Mouse (Mus musculus): Measurements from ENCODE around the gene Ptchd4. TPM values are rescaled to one million over a fixed set of nuclear protein-coding genes. Genes with fewer than 3 reads are reported as not detected.

Gene Ptchd4
- polyA plus RNA-seq, 1 experiment from 2014 or later = 0.12 TPM

DNA sequence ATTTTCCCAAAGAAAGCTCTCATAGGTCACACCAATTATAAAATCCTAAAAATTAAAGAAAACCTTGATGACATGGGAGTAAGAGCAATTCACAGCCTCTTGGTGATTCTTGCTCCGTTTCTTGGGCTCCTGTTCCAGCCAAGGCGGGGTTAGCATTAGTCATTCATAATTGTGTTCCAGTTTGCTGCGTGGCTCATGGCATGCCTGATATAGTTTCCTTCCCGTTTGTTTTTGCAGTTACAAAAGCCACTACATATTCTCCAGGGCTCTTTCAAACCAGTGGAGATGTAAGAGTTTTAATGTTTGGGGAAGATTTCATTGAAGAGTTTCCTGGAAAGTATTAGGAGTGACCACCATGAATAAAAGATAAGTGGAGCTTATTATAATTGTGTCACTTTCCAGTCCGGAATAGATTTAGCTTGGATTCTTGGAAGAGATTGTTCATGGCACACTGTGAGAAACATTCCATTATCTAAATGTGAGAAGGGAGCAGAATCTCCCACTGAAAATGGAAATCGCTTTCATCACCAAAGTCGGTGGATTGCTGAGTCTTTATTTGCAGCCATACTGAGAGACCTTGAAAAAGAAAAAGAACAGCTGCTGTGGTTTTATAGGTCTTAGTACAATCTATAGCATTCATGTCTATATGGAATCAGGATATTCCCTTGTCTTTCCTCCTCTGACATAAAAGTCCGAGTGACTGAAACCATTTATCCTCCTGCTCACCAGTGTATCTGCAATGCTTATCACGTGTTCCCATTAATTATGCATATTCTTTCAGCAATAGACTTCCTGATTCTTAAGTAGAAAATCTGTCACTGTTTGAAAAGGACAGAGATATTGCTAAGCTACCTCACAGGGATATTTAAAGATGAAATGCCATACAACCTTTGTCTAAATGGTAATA is 193.9 kb downstream of the Ptchd4 start:
- no peaks in the 10 kb centered on the region for H3K9me3 ChIP-seq (ENCODE audit: control insufficient read depth, low read length)
- H3K4me1 ChIP-seq (ENCODE audit: control insufficient read depth, insufficient read depth, low read length) = no peaks in the 10 kb centered on the region
- no peaks in the 10 kb centered on the region for H3K27me3 ChIP-seq (replicated peaks; ENCODE audit: control insufficient read depth, insufficient read depth, low read length)
- H3K27ac ChIP-seq (ENCODE audit: low read length) = no peak overlapping the region
- H3K4me3 ChIP-seq (ENCODE audit: low read length) = no peak overlapping the region
- no peak overlapping the region for H3K9ac ChIP-seq (ENCODE audit: low read depth, low read length)
- no peak for ATAC-seq
- no peaks in the 10 kb centered on the region for H3K36me3 ChIP-seq (ENCODE audit: control insufficient read depth, insufficient read depth, low read length)
- 74% methylated on average over 9 of the region's 9 CpGs for WGBS
- no peak overlapping the region for H3K4me2 ChIP-seq (ENCODE audit: low read depth, low read length)

DNA sequence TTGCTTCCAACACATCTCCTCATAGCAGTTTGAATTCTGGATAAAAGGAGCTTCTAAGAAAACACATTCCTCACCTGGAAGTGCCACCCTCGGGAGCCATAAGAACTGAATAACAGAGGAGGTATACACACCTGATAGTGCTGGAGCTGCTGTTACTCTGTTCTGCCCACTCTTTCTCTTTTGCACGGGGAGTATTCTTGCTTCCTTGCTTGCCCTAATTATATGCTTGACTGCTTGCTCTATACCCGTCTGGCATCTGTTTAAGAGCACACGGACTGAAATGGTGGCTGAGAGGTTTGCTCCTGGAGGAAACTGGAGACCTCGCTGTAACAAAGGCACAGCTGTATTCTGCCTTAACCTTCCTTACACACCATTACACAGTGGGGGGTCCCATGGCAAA is 214.4 kb downstream of the Ptchd4 start:
- no peak for ATAC-seq
- no peaks in the 10 kb centered on the region for H3K27me3 ChIP-seq (replicated peaks; ENCODE audit: control insufficient read depth, insufficient read depth, low read length)
- H3K36me3 ChIP-seq (ENCODE audit: control insufficient read depth, insufficient read depth, low read length) = no peaks in the 10 kb centered on the region
- no peaks in the 10 kb centered on the region for H3K9me3 ChIP-seq (ENCODE audit: control insufficient read depth, low read length)
- no peak overlapping the region for H3K4me3 ChIP-seq (ENCODE audit: low read length)
- WGBS = 62% methylated on average over 5 of the region's 5 CpGs
- no peak overlapping the region for H3K27ac ChIP-seq (ENCODE audit: low read length)
- H3K4me2 ChIP-seq (ENCODE audit: low read depth, low read length) = no peak overlapping the region
- no peaks in the 10 kb centered on the region for H3K4me1 ChIP-seq (ENCODE audit: control insufficient read depth, insufficient read depth, low read length)
- no peak overlapping the region for H3K9ac ChIP-seq (ENCODE audit: low read depth, low read length)

DNA sequence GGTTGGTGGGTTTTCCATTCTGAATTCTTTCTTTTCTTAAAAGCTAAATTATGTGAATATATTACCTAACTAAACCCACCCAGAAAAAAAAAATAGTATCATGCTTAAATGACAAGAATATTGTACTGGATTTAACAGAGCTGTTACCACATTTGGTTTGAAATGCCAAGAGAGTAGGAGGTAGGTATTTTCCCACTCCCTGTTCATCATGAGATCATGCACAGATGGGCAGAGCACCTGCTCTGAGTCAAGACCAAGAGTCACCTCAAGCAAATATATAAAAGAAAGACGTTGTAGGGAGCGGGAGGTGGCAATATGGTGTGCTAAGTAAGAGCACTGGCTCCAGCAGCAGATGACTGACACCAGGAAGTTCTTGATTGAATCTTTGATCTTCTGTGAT is 233.8 kb downstream of the Ptchd4 start:
- Histone ChIP-seq H3K27me3 (replicated peaks; ENCODE audit: control insufficient read depth, insufficient read depth, low read length) (no peaks in the 10 kb centered on the region), H3K4me1 (ENCODE audit: control insufficient read depth, insufficient read depth, low read length) (no peaks in the 10 kb centered on the region), H3K4me2 (ENCODE audit: low read depth, low read length) (no peak overlapping the region), H3K9ac (ENCODE audit: low read depth, low read length) (no peak overlapping the region), H3K4me3 (ENCODE audit: low read length) (no peak overlapping the region), H3K9me3 (ENCODE audit: control insufficient read depth, low read length) (no peaks in the 10 kb centered on the region), H3K27ac (ENCODE audit: low read length) (no peak overlapping the region), H3K36me3 (ENCODE audit: control insufficient read depth, insufficient read depth, low read length) (no peaks in the 10 kb centered on the region)
- 91% methylated on average over 2 of the region's 2 CpGs for WGBS
- ATAC-seq = no peak

Data from intestine, embryonic 16.5 days (tissue).